Mouse (Mus musculus): ENCODE measurements around the gene P3h3. TPM values are rescaled to one million over a fixed set of nuclear protein-coding genes. Genes with fewer than 3 reads are reported as not detected.

Gene P3h3
- polyA plus RNA-seq, 1 experiment from 2014 or later, result 43.2 TPM

DNA sequence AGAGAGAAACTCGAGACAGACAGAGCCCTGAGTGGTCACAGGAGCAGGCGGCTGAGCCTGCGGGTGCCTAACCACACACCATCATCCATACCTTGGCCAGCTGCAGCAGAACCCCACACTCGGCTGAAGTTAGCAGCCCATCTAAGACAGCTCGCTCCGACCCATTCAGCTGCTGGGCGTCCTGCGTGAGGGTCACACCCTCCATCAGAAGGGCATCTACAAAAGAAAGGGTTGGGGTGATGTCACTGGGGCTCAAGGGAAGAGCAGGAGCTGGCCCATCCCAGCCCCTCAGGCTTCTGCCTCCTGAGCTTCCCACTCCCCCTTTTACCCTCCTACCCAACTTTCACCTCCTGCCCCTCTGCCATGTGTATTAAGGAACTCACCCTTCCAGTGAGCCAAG lies 7.0 kb downstream of the P3h3 start:
- H3K9me3 ChIP-seq (ENCODE audit: control insufficient read depth, low read depth, low read length), result no peaks in the 10 kb centered on the region
- 48% methylated on average over 8 of the region's 8 CpGs for WGBS
- 0 out of 2 replicates have a peak, but pooled peaks cover 4% of the 10 kb centered on the region for H3K4me1 ChIP-seq (ENCODE audit: control insufficient read depth, insufficient read depth, low read length)
- H3K27ac ChIP-seq (ENCODE audit: low read length), result no peak overlapping the region
- ATAC-seq (ENCODE audit: insufficient number of reproducible peaks, insufficient read depth, low FRiP score, low read depth), result no peak
- H3K9ac ChIP-seq (replicated peaks; ENCODE audit: low read depth, low read length), result no peak overlapping the region
- H3K4me3 ChIP-seq (ENCODE audit: low read depth, low read length), result no peak overlapping the region
- H3K4me2 ChIP-seq (replicated peaks; ENCODE audit: low read depth, low read length), result no peak overlapping the region
- peaks cover 5% of the 10 kb centered on the region for H3K36me3 ChIP-seq (ENCODE audit: control insufficient read depth, insufficient read depth, low read length)
- no peaks in the 10 kb centered on the region for H3K27me3 ChIP-seq (ENCODE audit: control insufficient read depth, insufficient read depth, low read length)

DNA sequence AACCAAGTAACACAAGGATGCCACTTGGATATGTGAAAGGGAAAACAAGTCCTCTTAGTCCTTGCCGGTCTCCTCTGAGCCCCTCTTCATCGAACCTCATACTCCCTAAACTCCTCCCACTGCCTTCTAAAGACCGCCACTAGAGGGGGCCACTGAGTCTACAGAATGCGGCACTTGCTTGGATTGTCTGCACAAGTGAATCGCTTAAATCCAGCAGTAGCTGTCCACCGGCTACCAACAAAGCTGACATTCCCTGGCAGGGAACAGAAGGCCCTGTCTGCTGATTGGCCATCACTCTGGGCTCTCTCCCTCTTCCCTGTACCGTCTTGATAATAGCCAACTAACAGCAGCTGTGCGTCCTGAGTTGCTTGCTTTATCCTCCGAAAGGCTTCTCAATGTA lies 10.2 kb downstream of the P3h3 start:
- ATAC-seq (ENCODE audit: insufficient number of reproducible peaks, insufficient read depth, low FRiP score, low read depth), result peak; percentile 60; the same call in 1 of the 2 replicates
- no peak overlapping the region for H3K4me2 ChIP-seq (replicated peaks; ENCODE audit: low read depth, low read length)
- peaks cover 5% of the 10 kb centered on the region; the same call in 1 of the 2 replicates for H3K36me3 ChIP-seq (ENCODE audit: control insufficient read depth, insufficient read depth, low read length)
- H3K4me3 ChIP-seq (ENCODE audit: low read depth, low read length), result no peak overlapping the region
- 10% methylated on average over 9 of the region's 9 CpGs for WGBS
- no peaks in the 10 kb centered on the region for H3K4me1 ChIP-seq (ENCODE audit: control insufficient read depth, insufficient read depth, low read length)
- no peak overlapping the region for H3K27ac ChIP-seq (ENCODE audit: low read length)
- no peak overlapping the region for H3K9ac ChIP-seq (replicated peaks; ENCODE audit: low read depth, low read length)
- no peaks in the 10 kb centered on the region for H3K9me3 ChIP-seq (ENCODE audit: control insufficient read depth, low read depth, low read length)
- no peaks in the 10 kb centered on the region for H3K27me3 ChIP-seq (ENCODE audit: control insufficient read depth, insufficient read depth, low read length)

- no peak within 1 kb of the TSS; the same call in 1 of the 2 replicates for H3K9ac ChIP-seq (replicated peaks; ENCODE audit: low read depth, low read length)
Measured at GRCm38 (mm10) chr6:124840241-124841167, 17.0 kb downstream of the P3h3 start, which contains the start of gene Gnb3. TSS of gene Gnb3 (minus strand) at chr6:124840275.

DNA sequence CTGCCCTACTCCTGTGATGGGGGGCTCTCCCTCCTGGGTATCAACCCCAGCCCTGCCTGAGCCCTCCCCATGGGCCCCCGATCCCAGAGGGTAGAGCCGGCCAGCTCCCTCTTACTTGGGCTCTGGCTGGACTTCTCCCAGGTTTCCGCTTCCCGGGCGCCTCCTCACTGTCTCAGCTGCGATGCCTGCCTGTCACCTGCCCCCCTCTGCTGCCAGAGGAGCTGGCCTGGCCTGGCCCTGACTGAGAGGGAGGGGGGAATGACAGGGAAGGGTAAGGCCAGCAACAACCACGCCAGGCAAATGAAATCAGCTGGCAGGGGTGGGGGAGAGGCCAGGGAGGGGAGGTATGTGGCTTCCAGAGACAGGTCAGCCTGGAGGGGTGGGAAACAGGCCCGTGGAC lies 17.7 kb downstream of the P3h3 start:
- Histone ChIP-seq H3K4me3 (ENCODE audit: low read depth, low read length) (no peak overlapping the region), H3K4me1 (ENCODE audit: control insufficient read depth, insufficient read depth, low read length) (peaks cover 18% of the 10 kb centered on the region), H3K27me3 (ENCODE audit: control insufficient read depth, insufficient read depth, low read length) (no peaks in the 10 kb centered on the region), H3K27ac (ENCODE audit: low read length) (no peak overlapping the region), H3K4me2 (replicated peaks; ENCODE audit: low read depth, low read length) (no peak overlapping the region), H3K9me3 (ENCODE audit: control insufficient read depth, low read depth, low read length) (no peaks in the 10 kb centered on the region), H3K36me3 (ENCODE audit: control insufficient read depth, insufficient read depth, low read length) (no peaks in the 10 kb centered on the region; the same call in 1 of the 2 replicates), H3K9ac (replicated peaks; ENCODE audit: low read depth, low read length) (no peak overlapping the region; the same call in 1 of the 2 replicates)
- WGBS, result 10% methylated on average over 8 of the region's 8 CpGs
- 0 out of 2 replicates have a peak, but pooled peaks have one; percentile 2 for ATAC-seq (ENCODE audit: insufficient number of reproducible peaks, insufficient read depth, low FRiP score, low read depth)

More at GRCm38 (mm10) chr6:124840241-124841167, 17.0 kb downstream of the P3h3 start, which contains the start of gene Gnb3:
- Histone ChIP-seq H3K9me3 (ENCODE audit: control insufficient read depth, low read depth, low read length) (no peaks in the 10 kb centered on the region), H3K36me3 (ENCODE audit: control insufficient read depth, insufficient read depth, low read length) (no peaks in the 10 kb centered on the region; the same call in 1 of the 2 replicates), H3K4me1 (ENCODE audit: control insufficient read depth, insufficient read depth, low read length) (peaks cover 18% of the 10 kb centered on the region), H3K4me2 (replicated peaks; ENCODE audit: low read depth, low read length) (no peak within 1 kb of the TSS), H3K27me3 (ENCODE audit: control insufficient read depth, insufficient read depth, low read length) (no peaks in the 10 kb centered on the region), H3K4me3 (ENCODE audit: low read depth, low read length) (no peak within 1 kb of the TSS), H3K27ac (ENCODE audit: low read length) (no peak within 1 kb of the TSS)
- no peak for ATAC-seq (ENCODE audit: insufficient number of reproducible peaks, insufficient read depth, low FRiP score, low read depth)
- 25% methylated on average over 15 of the region's 15 CpGs for WGBS

DNA sequence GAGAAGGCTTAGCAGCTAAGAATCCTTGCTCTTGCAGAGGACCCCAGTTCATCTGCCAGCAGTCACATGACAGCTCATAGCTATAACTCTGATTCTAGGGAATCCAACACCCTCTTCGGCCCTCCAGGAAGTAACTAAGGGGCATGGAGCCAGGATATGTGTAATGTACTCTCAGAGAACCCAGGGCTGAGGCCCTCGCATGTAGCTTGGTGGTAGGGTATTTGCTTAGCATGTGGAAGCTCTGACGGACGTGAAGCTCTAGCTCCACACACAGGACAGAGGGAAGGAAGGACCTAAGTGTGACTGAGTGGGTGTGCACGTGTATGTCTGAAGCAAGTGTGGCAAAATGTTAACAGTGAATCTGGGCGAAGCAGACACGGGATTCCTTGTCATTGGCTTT lies 21.1 kb downstream of the P3h3 start:
- 75% methylated on average over 7 of the region's 7 CpGs for WGBS
- no peak overlapping the region for H3K4me3 ChIP-seq (ENCODE audit: low read depth, low read length)
- H3K4me2 ChIP-seq (replicated peaks; ENCODE audit: low read depth, low read length), result no peak overlapping the region
- H3K36me3 ChIP-seq (ENCODE audit: control insufficient read depth, insufficient read depth, low read length), result peaks cover 20% of the 10 kb centered on the region
- no peak overlapping the region for H3K9ac ChIP-seq (replicated peaks; ENCODE audit: low read depth, low read length)
- no peaks in the 10 kb centered on the region for H3K27me3 ChIP-seq (ENCODE audit: control insufficient read depth, insufficient read depth, low read length)
- no peaks in the 10 kb centered on the region for H3K9me3 ChIP-seq (ENCODE audit: control insufficient read depth, low read depth, low read length)
- peaks cover 18% of the 10 kb centered on the region for H3K4me1 ChIP-seq (ENCODE audit: control insufficient read depth, insufficient read depth, low read length)
- no peak for ATAC-seq (ENCODE audit: insufficient number of reproducible peaks, insufficient read depth, low FRiP score, low read depth)
- H3K27ac ChIP-seq (ENCODE audit: low read length), result no peak overlapping the region

GRCm38 (mm10) chr6:124835531-124835930 lies 22.0 kb downstream of the P3h3 start:
- no peak for ATAC-seq (ENCODE audit: insufficient number of reproducible peaks, insufficient read depth, low FRiP score, low read depth)
- WGBS, result 61% methylated on average over 10 of the region's 10 CpGs

GRCm38 (mm10) chr6:124834512-124835081 lies 23.0 kb downstream of the P3h3 start:
- Histone ChIP-seq H3K9me3 (ENCODE audit: control insufficient read depth, low read depth, low read length) (no peaks in the 10 kb centered on the region), H3K9ac (replicated peaks; ENCODE audit: low read depth, low read length) (no peak overlapping the region), H3K27ac (ENCODE audit: low read length) (no peak overlapping the region), H3K4me1 (ENCODE audit: control insufficient read depth, insufficient read depth, low read length) (peaks cover 8% of the 10 kb centered on the region), H3K4me3 (ENCODE audit: low read depth, low read length) (no peak overlapping the region), H3K36me3 (ENCODE audit: control insufficient read depth, insufficient read depth, low read length) (peaks cover 20% of the 10 kb centered on the region), H3K27me3 (ENCODE audit: control insufficient read depth, insufficient read depth, low read length) (no peaks in the 10 kb centered on the region), H3K4me2 (replicated peaks; ENCODE audit: low read depth, low read length) (no peak overlapping the region)
- 73% methylated on average over 6 of the region's 6 CpGs for WGBS
- ATAC-seq (ENCODE audit: insufficient number of reproducible peaks, insufficient read depth, low FRiP score, low read depth), result no peak

More at GRCm38 (mm10) chr6:124835531-124835930, 22.0 kb downstream of the P3h3 start:
- H3K36me3 ChIP-seq (ENCODE audit: control insufficient read depth, insufficient read depth, low read length), result peaks cover 20% of the 10 kb centered on the region
- H3K9me3 ChIP-seq (ENCODE audit: control insufficient read depth, low read depth, low read length), result no peaks in the 10 kb centered on the region
- H3K9ac ChIP-seq (replicated peaks; ENCODE audit: low read depth, low read length), result no peak overlapping the region
- no peak overlapping the region for H3K4me3 ChIP-seq (ENCODE audit: low read depth, low read length)
- H3K4me1 ChIP-seq (ENCODE audit: control insufficient read depth, insufficient read depth, low read length), result peaks cover 18% of the 10 kb centered on the region
- no peak overlapping the region for H3K27ac ChIP-seq (ENCODE audit: low read length)
- no peaks in the 10 kb centered on the region for H3K27me3 ChIP-seq (ENCODE audit: control insufficient read depth, insufficient read depth, low read length)
- H3K4me2 ChIP-seq (replicated peaks; ENCODE audit: low read depth, low read length), result no peak overlapping the region

DNA sequence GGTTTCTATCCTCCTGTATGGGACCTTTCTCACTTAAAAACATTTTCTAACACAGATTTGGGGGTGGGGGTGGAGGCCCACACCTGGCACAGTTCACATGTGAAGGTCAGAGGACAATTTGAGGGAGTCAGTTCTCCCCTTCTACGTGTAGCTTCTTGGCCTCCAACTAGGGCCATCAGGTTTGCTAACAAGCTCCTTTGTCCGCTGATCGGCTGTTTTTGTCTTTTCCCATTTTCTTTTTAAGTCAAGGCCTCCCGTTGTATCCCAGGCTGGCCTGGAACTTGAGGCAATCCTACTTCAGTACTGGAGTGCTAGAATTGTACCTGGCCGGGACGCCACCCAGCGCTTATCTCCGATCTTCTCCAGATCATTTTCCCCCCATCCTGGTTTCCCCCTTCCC lies 25.9 kb downstream of the P3h3 start:
- no peak for ATAC-seq (ENCODE audit: insufficient number of reproducible peaks, insufficient read depth, low FRiP score, low read depth)

More for the DNA sequence above, 25.9 kb downstream of the P3h3 start:
- H3K4me3 ChIP-seq (ENCODE audit: low read depth, low read length), result no peak overlapping the region
- H3K36me3 ChIP-seq (ENCODE audit: control insufficient read depth, insufficient read depth, low read length), result peaks cover 20% of the 10 kb centered on the region
- no peak overlapping the region for H3K27ac ChIP-seq (ENCODE audit: low read length)
- peaks cover 6% of the 10 kb centered on the region; the same call in 1 of the 2 replicates for H3K4me1 ChIP-seq (ENCODE audit: control insufficient read depth, insufficient read depth, low read length)
- H3K9me3 ChIP-seq (ENCODE audit: control insufficient read depth, low read depth, low read length), result no peaks in the 10 kb centered on the region
- no peaks in the 10 kb centered on the region for H3K27me3 ChIP-seq (ENCODE audit: control insufficient read depth, insufficient read depth, low read length)
- no peak overlapping the region for H3K4me2 ChIP-seq (replicated peaks; ENCODE audit: low read depth, low read length)
- WGBS, result 91% methylated on average over 8 of the region's 8 CpGs
- no peak overlapping the region for H3K9ac ChIP-seq (replicated peaks; ENCODE audit: low read depth, low read length)
